Mouse (Mus musculus): Measurements from ENCODE around the gene Palld.

DNA sequence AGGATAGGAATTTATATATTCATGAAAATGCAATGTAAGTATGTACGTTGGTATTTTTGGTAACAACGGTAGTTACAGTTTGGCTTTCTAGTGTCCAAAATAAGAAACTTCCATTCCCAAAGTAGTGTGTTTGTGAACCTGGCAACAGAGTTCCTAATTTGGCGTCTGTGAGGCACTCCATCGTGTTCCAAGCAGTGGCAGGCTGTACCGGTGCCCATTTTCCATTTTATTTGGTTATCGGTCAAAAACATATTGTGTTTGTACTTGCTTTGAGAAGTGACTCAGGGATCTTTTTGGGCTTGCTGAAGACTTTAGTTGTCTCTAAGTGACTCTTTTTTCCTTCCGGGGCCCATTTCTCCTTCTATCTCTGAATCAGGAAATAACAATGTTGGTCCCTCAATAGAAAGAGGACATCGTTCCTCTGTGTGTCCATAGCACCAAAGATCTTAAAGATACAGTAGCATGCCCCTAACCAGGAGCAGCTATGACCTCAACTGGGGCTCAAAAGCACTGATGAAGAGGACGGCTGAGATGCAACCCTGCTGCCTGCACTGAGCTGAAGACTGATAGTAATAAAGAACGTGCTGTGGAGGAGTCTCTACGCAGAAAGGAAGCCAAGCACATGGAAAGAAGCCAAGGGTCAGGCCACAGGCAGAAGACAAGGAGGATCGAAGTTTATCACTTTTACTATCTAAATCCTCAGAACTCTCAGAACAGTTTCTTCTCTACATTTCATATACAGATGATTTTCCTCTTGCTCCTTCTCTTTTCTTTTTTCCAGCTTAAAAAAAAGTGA is 344.2 kb downstream of the Palld start:
- no peak for TF ChIP-seq EP300 (IDR thresholded peaks at IDR 0.05; ENCODE audit: insufficient read depth, low read depth, low read length)
- no peak for TF ChIP-seq CTCF (IDR thresholded peaks at IDR 0.05; ENCODE audit: low read depth, low read length)

All from ES-Bruce4 (cell line).